Mouse (Mus musculus) ES-E14 (cell line): Measurements from ENCODE around the gene Nlk.

Experiments
- CHD2 ChIP-seq: IDR thresholded peaks from 2 replicates; pipeline ENCODE4 v1.6.1; 2014; ENCODE audit warnings: mild to moderate bottlenecking, low read depth, low read length, inconsistent platforms
- HCFC1 ChIP-seq: IDR thresholded peaks from 2 replicates; pipeline ENCODE4 v1.6.1; 2012; ENCODE audit warnings: low read length, inconsistent platforms, borderline replicate concordance; ENCODE audit not compliant: insufficient read depth
- MAFK ChIP-seq: IDR thresholded peaks from 2 replicates; pipeline ENCODE4 v1.6.1; 2014; ENCODE audit warnings: mild to moderate bottlenecking, low read depth, low read length, inconsistent platforms; ENCODE audit not compliant: insufficient read depth
- ZC3H11A ChIP-seq: IDR thresholded peaks from 2 replicates; pipeline ENCODE4 v1.6.1; 2012; ENCODE audit warnings: low read depth, mild to moderate bottlenecking, inconsistent platforms, low read length, borderline replicate concordance
- ZNF384 ChIP-seq: IDR thresholded peaks from 2 replicates; pipeline ENCODE4 v1.6.1; 2012; ENCODE audit warnings: low read depth, low read length, inconsistent platforms

GRCm38 (mm10) chr11:78732619-78733018 is 35.4 kb upstream of the Nlk start:
- TF ChIP-seq HCFC1 (no peak), MAFK (no peak), ZC3H11A (no peak), CHD2 (no peak), ZNF384 (no peak)
